Mouse (Mus musculus) embryo, embryonic 11.5 days (tissue): ENCODE data around the gene Asb2.
A peak's percentile ranks its signal among the peaks of the same experiment; 100 is the strongest.

ENCODE experiments used
- DNase-seq: peaks from one replicate; pipeline ENCODE4 v3.0.0-alpha.2; 2012; ENCODE audit warnings: low read depth, low spot score

Asb2 gene

DNA sequence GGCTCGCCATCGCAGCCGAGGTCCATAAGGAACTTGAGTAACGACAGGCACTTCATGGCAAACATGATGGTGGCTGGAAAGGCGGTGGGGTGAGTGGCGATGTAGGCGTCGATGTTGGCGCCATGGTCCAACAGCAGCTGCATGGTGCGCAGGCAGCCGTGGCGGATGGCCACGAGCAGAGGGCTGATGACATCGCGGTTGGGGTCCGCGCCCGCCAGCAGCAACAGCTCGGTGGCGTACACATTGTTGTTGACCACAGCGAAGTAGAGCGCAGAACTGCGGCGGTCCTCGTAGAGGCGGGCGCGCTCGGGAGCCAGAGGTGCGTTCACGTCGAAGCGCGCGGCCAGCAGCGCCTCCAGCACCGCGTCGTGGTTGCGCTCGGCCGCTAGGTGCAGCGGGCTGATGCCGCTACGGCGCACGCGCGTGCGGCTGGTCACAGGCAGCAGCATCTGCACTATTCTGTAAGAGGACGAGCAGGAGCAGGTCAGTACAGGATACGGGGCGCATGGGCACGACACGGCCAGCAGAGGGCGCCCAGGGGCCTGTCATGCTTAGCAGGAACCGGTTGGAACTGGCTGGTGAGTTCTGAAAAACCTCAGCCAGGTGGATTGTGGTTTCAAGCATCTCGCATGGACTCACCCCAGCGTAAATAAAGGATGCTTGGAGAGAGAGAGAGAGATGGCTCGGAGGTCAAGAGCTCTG, 30.5 kb downstream of the Asb2 start:
- DNase-seq: peak; percentile 86

DNA sequence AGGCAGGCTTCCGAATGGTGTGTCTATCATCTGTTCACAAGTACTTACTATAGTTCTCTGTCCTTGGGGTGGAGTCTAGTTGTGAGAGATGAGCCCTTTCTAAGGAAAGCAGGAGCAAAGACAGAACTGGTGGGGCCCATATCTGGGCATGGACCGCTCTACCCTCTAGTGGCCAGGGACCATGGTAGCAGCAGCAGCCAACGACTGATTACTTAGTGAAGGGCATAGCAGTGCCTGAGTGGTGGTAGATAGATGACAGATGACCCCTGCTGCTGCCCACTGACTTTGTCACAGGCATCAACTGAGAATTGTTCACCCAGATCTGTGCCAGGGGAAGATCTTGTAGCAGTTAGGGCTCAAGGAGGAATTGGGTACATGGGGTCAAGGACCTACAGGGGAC, 33.0 kb downstream of the Asb2 start:
- no peak for DNase-seq

DNA sequence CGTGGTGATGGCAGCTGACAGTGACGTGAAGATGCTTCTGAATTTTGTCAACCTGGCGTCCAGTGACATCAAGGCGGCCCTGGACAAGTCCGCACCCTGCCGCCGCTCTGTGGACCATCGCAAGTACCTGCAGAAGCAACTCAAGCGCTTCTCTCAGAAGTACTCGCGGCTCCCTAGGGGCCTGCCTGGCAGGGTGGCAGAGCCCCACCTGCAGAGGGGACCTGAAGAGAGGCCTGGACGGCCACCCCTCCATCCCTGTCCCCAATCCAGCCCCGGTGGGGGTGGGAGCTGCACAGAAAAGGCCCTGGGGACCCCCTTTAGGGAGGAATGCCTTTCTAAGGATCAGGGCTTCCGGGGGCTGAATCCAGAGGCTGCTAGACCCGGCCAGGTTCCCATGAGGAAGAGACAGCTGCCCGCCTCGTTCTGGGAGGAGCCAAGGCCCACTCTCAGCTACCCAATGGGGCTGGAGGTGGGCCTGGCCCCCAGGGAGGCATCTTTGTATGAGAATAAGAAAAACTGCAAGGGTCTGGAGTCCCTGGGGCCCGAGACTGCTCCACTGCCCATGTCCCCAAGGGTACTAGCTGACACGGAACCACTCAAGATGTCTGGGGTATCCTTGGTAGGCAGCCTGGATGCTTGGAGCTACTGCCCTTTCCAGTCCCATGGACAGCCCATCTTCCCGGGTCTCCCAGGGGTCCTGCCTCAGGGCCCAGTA, 39.8 kb downstream of the Asb2 start:
- DNase-seq: no peak

GRCm38 (mm10) chr12:103314640-103315361, 41.0 kb downstream of the Asb2 start:
- peak; percentile 48 for DNase-seq

- DNase-seq: peak; percentile 36
These were observed 41.7 kb downstream of the Asb2 start for GRCm38 (mm10) chr12:103313871-103314639.

DNA sequence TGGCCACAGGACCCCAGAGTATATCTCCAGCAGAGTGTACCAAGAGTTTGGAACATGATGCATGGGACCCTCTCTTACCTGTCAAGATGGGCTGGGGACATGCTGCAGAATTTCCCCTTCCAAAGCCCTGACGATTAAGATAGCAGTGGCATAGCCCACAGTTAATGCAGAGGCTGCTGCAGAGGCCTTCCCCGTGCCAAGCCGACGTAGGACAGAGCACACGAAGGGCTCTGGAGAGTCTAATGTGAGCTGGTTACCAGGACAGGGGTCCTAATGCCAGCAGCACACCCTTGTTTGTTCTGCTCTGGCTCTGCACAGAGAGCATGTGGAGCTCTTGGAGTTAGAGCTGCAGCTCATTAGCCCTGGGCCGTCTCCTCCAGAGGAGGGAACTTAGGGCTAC, 42.5 kb downstream of the Asb2 start:
- DNase-seq: no peak

- no peak for DNase-seq
These were observed 43.9 kb downstream of the Asb2 start for GRCm38 (mm10) chr12:103311921-103312320.

GRCm38 (mm10) chr12:103310744-103311267, 45.0 kb downstream of the Asb2 start, which contains the start of gene Fam181a:
Gene Fam181a, plus strand, starts transcription at chr12:103310975.
- no peak for DNase-seq

DNA sequence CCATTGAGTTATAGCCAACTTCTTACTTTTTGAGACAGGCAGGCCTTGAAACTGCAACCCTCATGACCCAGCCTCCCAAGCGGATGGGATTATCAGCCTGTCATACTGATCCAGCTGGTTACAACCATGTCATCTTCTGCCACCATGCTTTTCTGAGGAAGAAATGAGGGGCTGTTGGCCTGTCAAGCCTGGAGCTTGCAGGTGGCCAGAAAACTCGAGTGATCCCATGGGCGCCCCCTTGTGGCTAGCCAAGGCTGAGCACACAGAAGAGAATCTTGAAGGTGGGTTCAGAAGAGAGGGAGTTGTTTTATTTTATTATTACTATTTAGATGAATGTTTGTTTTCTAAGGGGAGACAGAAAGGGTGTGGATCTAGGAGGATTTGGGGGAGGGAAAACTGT, 49.1 kb downstream of the Asb2 start:
- DNase-seq: no peak

- DNase-seq: no peak
These were observed 49.6 kb downstream of the Asb2 start for GRCm38 (mm10) chr12:103306224-103306623.

GRCm38 (mm10) chr12:103302960-103303359, 52.8 kb downstream of the Asb2 start:
- no peak for DNase-seq

DNA sequence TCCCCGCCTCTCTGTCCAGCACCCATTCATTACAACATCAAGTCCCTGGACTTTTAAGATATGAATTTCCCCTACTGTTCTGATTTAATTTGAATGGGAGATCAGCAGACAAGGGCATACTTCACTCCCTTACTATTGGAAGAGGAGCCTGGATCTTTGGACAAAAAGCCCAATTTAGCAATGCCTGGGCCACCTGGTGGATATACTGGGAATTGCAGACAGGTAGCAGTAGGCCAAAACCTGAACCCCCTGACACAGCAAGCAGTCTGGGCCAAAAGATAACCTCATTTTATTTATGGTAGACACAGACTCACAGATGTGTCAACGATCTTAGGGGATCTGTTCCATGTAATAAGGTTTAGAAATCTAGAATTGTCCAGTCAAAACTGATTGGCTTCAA, 54.2 kb downstream of the Asb2 start:
- no peak for DNase-seq

DNA sequence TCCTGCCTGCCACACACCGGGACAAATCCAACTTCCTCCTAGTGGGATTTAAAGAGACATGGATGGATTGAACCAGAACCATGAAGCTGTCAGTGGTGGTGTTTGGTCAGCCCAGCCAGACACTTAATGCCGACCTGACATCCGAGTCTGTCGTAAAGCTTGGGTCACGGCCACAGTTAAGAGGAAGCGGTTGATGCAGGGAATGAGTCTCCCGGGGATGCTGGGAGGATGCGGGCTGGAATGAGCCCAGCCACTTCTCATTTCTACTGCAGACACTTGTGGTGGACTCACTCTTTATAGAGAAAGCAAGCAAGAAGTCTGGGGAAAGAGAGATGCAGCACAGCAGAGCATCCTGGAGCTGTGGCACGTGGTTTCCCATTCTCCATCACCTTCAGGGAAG, 55.3 kb downstream of the Asb2 start:
- no peak for DNase-seq

DNA sequence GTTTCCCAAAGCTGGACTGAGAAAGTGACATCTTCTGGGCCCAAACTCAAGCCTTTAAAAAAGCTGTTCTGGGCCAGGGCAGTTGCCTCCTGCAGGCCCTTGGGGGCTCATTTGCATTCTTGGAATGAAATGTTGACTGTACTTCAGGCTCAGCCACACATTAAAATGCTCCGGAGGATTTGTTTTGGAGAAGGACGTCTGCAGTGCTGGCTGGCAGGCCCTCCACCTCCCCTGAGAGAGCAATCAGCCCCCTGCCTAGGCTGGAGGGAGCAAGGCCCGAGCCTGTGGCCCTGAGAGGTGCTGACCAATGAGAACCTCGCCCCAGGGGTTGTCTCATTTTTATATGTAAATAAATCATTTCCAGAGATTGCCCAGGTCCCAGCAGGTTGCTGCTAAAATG, 59.5 kb downstream of the Asb2 start:
- DNase-seq: no peak

GRCm38 (mm10) chr12:103292366-103292765, 63.4 kb downstream of the Asb2 start:
- DNase-seq: no peak

DNA sequence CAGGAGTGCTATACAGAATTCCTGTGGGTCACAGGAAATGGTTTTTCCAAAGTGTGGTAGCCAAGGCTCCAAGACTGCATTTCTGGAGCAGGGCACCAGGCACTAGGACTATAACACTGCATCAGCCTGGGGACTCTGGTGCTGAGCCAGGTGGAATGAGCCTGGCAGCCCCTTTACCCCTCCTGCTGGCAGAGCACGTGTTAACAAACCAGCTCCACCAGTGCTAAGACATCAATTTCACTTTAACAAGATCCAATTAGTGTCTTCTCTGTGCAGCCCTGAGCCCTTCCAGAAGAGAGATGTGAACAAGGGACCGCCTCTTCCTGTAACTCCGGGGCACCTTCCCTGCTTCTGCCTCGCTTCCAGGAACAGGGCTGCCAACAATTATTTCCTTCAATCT, 68.5 kb downstream of the Asb2 start:
- DNase-seq: no peak

DNA sequence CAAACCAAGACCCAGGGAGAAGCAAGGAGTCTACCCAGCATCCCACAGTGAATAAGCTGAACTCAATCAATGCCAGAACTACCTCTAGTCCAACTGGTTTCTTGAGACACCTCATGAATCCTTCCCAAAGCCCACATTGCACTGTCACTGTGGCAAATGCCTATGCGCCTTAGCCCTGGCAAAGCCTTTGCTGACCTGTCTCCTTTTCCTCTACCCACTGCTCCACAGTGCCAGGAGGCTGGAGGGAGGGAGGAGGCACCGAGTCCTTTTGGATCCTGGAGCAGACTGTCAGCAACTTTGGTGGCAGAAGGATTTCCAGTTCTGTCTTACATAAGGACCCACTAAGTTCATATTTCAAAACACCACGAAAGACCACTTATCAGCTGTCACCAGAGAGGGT, 72.4 kb downstream of the Asb2 start:
- no peak for DNase-seq

- DNase-seq: no peak
These were observed 72.9 kb downstream of the Asb2 start for GRCm38 (mm10) chr12:103282936-103283335.

- DNase-seq: no peak
These were observed 73.9 kb downstream of the Asb2 start for GRCm38 (mm10) chr12:103281912-103282311.

DNA sequence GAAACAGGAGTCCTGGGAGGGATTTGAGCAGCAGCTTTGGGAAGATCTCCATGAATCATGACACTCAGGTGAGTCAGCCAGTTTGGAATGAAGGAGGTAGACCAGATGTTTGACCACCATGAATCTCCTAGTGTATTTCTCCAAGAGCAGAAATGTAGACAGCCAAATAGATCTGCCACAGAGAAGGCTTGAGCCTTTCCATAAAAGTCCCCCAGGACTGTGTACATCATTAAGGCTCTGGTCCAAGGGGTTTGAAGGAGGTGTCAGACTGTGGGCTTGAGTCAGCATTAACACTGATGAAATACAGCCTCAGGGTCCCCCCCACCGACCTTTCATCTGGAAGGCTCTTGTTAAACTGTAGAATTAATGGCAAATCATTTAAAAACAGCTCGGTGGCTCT, 74.3 kb downstream of the Asb2 start:
- DNase-seq: no peak

- DNase-seq: no peak
These were observed 79.4 kb downstream of the Asb2 start for GRCm38 (mm10) chr12:103276422-103276821.

GRCm38 (mm10) chr12:103273732-103274131, 82.1 kb downstream of the Asb2 start:
- no peak for DNase-seq
